Mouse (Mus musculus): ENCODE results near the gene Stk38. TPM values are rescaled to one million over a fixed set of nuclear protein-coding genes. Genes with fewer than 3 reads are reported as not detected.
"Not testable (repeated sequence)": the region's sequence is repeated elsewhere in the genome, so short reads cannot be mapped to it uniquely, and the experiment has no call there.

Gene Stk38
- polyA plus RNA-seq, 1 experiment from 2014 or later = 90.4 TPM

GRCm38 (mm10) chr17:29005002-29005401 lies 2.8 kb downstream of the Stk38 start:
- Histone ChIP-seq H3K4me2 (ENCODE audit: low read depth, low read length) (no peak overlapping the region), H3K27ac (ENCODE audit: low read length) (no peak overlapping the region), H3K36me3 (ENCODE audit: control insufficient read depth, insufficient read depth) (peaks cover 12% of the 10 kb centered on the region), H3K4me3 (ENCODE audit: low read length) (no peak overlapping the region), H3K9ac (ENCODE audit: low read length) (no peak overlapping the region), H3K27me3 (ENCODE audit: control insufficient read depth, insufficient read depth, low read length) (no peaks in the 10 kb centered on the region), H3K9me3 (replicated peaks; ENCODE audit: control insufficient read depth, low read length) (no peaks in the 10 kb centered on the region), H3K4me1 (ENCODE audit: control insufficient read depth, insufficient read depth, low read length) (peaks cover 7% of the 10 kb centered on the region)
- no peak for ATAC-seq (replicated peaks; ENCODE audit: extremely low read depth, insufficient read depth, low FRiP score)
- WGBS = 96% methylated on average over 3 of the region's 3 CpGs

DNA sequence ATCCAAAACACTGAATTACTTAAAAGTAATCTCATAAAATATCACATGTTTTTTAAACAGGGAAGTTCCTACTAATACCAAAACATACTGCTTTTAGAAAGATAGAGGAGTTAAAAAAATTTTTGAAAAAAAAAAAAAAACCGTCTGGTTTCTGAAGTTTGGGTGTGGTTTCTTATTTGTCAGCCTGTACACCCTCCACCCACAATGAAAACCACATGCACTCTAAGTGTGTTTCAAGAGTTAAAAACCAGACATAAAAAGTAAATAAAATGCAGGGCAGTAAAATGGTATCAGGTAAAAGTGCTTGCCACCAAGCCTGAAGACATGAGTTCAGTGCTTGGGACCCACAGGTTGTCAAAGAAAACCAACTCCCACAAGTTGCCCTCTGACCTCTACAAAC lies 4.1 kb downstream of the Stk38 start:
- no peaks in the 10 kb centered on the region for H3K27me3 ChIP-seq (ENCODE audit: control insufficient read depth, insufficient read depth, low read length)
- WGBS = 61% methylated on average over 1 of the region's 1 CpGs
- H3K9ac ChIP-seq (ENCODE audit: low read length) = no peak overlapping the region

DNA sequence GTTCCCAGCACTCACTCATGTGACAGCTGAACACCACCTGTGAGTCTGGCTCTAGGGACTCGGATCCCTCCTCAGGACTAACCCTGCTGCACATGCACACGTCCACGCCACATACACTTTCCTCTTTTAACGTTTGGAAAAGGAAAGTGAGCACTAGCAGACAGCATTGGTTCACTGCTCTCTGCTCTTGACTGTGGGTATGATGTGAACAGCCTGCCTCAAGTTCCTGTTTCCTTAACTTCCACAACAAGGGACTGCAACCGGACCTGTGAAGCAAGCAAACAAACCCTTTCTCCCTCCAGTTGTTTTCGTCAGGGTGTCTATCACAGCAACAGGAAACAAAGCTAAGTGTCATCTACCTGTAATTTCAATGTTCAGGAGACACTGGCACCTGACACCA lies 7.3 kb downstream of the Stk38 start:
- Histone ChIP-seq H3K27me3 (ENCODE audit: control insufficient read depth, insufficient read depth, low read length) (no peaks in the 10 kb centered on the region), H3K4me3 (ENCODE audit: low read length) (no peak overlapping the region), H3K4me1 (ENCODE audit: control insufficient read depth, insufficient read depth, low read length) (no peaks in the 10 kb centered on the region), H3K9me3 (replicated peaks; ENCODE audit: control insufficient read depth, low read length) (no peaks in the 10 kb centered on the region), H3K9ac (ENCODE audit: low read length) (no peak overlapping the region), H3K27ac (ENCODE audit: low read length) (no peak overlapping the region), H3K36me3 (ENCODE audit: control insufficient read depth, insufficient read depth) (peaks cover 33% of the 10 kb centered on the region), H3K4me2 (ENCODE audit: low read depth, low read length) (no peak overlapping the region)
- no peak for ATAC-seq (replicated peaks; ENCODE audit: extremely low read depth, insufficient read depth, low FRiP score)
- WGBS = 85% methylated on average over 6 of the region's 6 CpGs

More for the DNA sequence above, 4.1 kb downstream of the Stk38 start:
- H3K27ac ChIP-seq (ENCODE audit: low read length) = no peak overlapping the region
- H3K4me2 ChIP-seq (ENCODE audit: low read depth, low read length) = no peak overlapping the region
- no peak overlapping the region for H3K4me3 ChIP-seq (ENCODE audit: low read length)
- ATAC-seq (replicated peaks; ENCODE audit: extremely low read depth, insufficient read depth, low FRiP score) = no peak
- peaks cover 7% of the 10 kb centered on the region for H3K4me1 ChIP-seq (ENCODE audit: control insufficient read depth, insufficient read depth, low read length)
- peaks cover 22% of the 10 kb centered on the region for H3K36me3 ChIP-seq (ENCODE audit: control insufficient read depth, insufficient read depth)
- H3K9me3 ChIP-seq (replicated peaks; ENCODE audit: control insufficient read depth, low read length) = no peaks in the 10 kb centered on the region

DNA sequence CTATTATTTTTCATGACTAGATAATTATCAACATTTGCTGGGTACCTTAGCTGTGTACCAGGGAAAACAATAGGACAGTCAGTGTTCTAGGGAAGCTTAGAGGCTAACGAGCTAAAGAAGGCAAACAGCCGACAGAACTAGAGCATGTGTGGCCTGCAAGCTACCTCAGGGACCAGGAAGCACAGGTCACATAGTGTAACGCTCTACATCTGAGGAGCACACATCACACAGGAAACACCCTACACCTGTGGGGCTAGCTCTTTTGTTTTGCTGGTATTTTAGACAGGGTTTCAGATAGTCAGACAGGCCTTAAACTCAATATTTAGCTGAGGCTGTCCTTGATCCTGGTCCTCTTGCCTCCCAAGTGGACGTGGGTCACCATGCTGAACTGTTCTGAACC lies 13.2 kb downstream of the Stk38 start:
- no peak for ATAC-seq (replicated peaks; ENCODE audit: extremely low read depth, insufficient read depth, low FRiP score)
- no peaks in the 10 kb centered on the region for H3K9me3 ChIP-seq (replicated peaks; ENCODE audit: control insufficient read depth, low read length)
- H3K4me1 ChIP-seq (ENCODE audit: control insufficient read depth, insufficient read depth, low read length) = peaks cover 10% of the 10 kb centered on the region
- H3K27me3 ChIP-seq (ENCODE audit: control insufficient read depth, insufficient read depth, low read length) = no peaks in the 10 kb centered on the region
- H3K27ac ChIP-seq (ENCODE audit: low read length) = no peak overlapping the region
- H3K9ac ChIP-seq (ENCODE audit: low read length) = no peak overlapping the region
- H3K4me2 ChIP-seq (ENCODE audit: low read depth, low read length) = no peak overlapping the region
- H3K4me3 ChIP-seq (ENCODE audit: low read length) = no peak overlapping the region
- WGBS = 84% methylated on average over 4 of the region's 4 CpGs
- peaks cover 31% of the 10 kb centered on the region for H3K36me3 ChIP-seq (ENCODE audit: control insufficient read depth, insufficient read depth)

DNA sequence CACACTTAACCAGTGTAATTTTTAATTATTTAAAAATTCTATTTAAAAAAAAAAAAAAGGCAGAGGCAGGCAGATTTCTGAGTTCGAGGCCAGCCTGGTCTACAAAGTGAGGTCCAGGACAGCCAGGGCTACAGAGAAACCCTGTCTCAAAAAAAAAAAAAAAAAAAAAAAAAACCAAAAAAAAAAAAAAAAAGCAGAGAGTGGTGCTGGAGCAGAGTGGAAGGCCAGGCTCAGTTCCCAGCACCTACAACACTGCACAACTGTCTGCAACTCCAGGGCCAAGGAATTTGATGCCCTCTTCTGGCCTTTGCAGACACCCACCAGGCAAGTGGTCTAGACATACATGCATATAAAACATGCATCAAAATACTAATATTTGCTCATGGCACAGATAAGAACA lies 14.8 kb downstream of the Stk38 start:
- ATAC-seq (replicated peaks; ENCODE audit: extremely low read depth, insufficient read depth, low FRiP score); H3K9me3 ChIP-seq (replicated peaks; ENCODE audit: control insufficient read depth, low read length); H3K4me3 ChIP-seq (ENCODE audit: low read length); H3K9ac ChIP-seq (ENCODE audit: low read length); H3K27me3 ChIP-seq (ENCODE audit: control insufficient read depth, insufficient read depth, low read length); H3K4me2 ChIP-seq (ENCODE audit: low read depth, low read length); H3K27ac ChIP-seq (ENCODE audit: low read length): not testable (repeated sequence)
- Histone ChIP-seq H3K4me1 (ENCODE audit: control insufficient read depth, insufficient read depth, low read length) (peaks cover 10% of the 10 kb centered on the region), H3K36me3 (ENCODE audit: control insufficient read depth, insufficient read depth) (peaks cover 25% of the 10 kb centered on the region)
- 100% methylated on average over 1 of the region's 1 CpGs for WGBS

DNA sequence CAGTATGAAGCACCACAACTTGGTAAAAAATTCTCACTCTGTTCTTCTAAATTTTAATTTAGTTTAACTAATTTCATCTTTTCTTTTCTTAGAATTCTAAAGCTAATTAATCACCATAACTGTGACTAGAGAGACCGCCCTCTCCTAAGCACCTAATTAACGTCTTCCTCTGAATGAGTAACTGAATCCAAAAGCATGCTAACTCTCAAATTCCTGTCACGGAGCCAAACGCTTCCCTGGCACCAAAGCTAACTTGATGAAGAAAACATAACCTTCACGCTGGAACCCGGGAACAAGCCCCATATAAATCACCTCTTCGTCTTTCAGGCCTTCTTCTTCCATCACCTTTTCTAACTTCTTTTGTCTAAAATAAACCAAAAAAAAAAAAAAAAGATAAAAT lies 15.7 kb downstream of the Stk38 start:
- Histone ChIP-seq H3K27ac (ENCODE audit: low read length) (0 out of 2 replicates have a peak overlapping the region, but pooled peaks have one; percentile 24), H3K27me3 (ENCODE audit: control insufficient read depth, insufficient read depth, low read length) (no peaks in the 10 kb centered on the region), H3K4me2 (ENCODE audit: low read depth, low read length) (no peak overlapping the region), H3K9ac (ENCODE audit: low read length) (peak overlapping the region; percentile 22; the same call in 1 of the 2 replicates), H3K4me1 (ENCODE audit: control insufficient read depth, insufficient read depth, low read length) (peaks cover 10% of the 10 kb centered on the region), H3K4me3 (ENCODE audit: low read length) (no peak overlapping the region), H3K36me3 (ENCODE audit: control insufficient read depth, insufficient read depth) (peaks cover 31% of the 10 kb centered on the region), H3K9me3 (replicated peaks; ENCODE audit: control insufficient read depth, low read length) (no peaks in the 10 kb centered on the region)
- ATAC-seq (replicated peaks; ENCODE audit: extremely low read depth, insufficient read depth, low FRiP score) = no peak
- WGBS = 38% methylated on average over 7 of the region's 7 CpGs

DNA sequence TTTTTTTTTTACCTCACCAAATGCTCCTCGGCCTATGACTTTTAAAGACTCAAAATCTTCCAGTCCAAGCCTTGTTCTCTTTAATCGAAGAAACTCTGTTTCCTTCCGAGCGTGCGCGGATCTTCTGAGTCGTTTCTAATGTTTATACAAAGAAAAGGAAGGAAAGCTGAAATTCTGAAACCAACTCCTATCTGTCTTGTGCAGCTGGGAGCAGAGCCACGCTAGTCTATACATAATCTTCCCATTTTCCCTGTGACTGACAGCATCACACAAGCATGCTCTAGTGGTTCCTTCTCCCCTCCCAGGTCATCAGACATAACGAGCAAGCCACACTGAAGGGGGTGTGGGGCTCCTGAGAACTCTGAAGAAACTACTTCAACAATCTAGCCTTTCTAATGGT lies 16.5 kb downstream of the Stk38 start:
- 62% methylated on average over 9 of the region's 9 CpGs for WGBS
- H3K27ac ChIP-seq (ENCODE audit: low read length) = no peak overlapping the region

DNA sequence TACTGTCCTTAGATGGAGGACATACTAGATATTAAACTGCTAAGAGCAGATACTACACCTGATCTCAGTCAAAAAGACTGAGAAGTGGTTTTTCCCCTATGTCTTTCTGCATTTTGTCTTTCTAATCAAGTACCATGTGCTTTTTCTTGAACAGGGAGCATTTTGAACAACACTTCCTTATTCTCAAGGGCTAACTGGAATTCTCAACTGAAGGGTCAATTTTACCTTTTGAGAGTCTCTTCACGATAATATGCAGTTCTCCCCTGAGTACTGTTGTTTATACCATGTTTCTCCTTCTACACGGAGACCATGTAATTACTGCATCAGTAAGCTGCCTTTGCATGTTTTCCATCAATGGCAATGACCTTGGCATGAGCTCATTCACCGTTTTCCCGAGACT lies 17.7 kb downstream of the Stk38 start:
- ATAC-seq (replicated peaks; ENCODE audit: extremely low read depth, insufficient read depth, low FRiP score) = no peak
- no peak overlapping the region for H3K4me3 ChIP-seq (ENCODE audit: low read length)
- H3K4me2 ChIP-seq (ENCODE audit: low read depth, low read length) = no peak overlapping the region
- no peaks in the 10 kb centered on the region for H3K9me3 ChIP-seq (replicated peaks; ENCODE audit: control insufficient read depth, low read length)
- H3K27ac ChIP-seq (ENCODE audit: low read length) = no peak overlapping the region
- peaks cover 40% of the 10 kb centered on the region for H3K36me3 ChIP-seq (ENCODE audit: control insufficient read depth, insufficient read depth)
- peaks cover 10% of the 10 kb centered on the region for H3K4me1 ChIP-seq (ENCODE audit: control insufficient read depth, insufficient read depth, low read length)
- H3K9ac ChIP-seq (ENCODE audit: low read length) = no peak overlapping the region
- H3K27me3 ChIP-seq (ENCODE audit: control insufficient read depth, insufficient read depth, low read length) = no peaks in the 10 kb centered on the region
- WGBS = 42% methylated on average over 4 of the region's 4 CpGs

More for the DNA sequence above, 16.5 kb downstream of the Stk38 start:
- H3K9ac ChIP-seq (ENCODE audit: low read length) = no peak overlapping the region
- H3K36me3 ChIP-seq (ENCODE audit: control insufficient read depth, insufficient read depth) = peaks cover 39% of the 10 kb centered on the region
- no peak overlapping the region for H3K4me2 ChIP-seq (ENCODE audit: low read depth, low read length)
- no peaks in the 10 kb centered on the region for H3K27me3 ChIP-seq (ENCODE audit: control insufficient read depth, insufficient read depth, low read length)
- H3K4me1 ChIP-seq (ENCODE audit: control insufficient read depth, insufficient read depth, low read length) = peaks cover 10% of the 10 kb centered on the region
- H3K9me3 ChIP-seq (replicated peaks; ENCODE audit: control insufficient read depth, low read length) = no peaks in the 10 kb centered on the region
- H3K4me3 ChIP-seq (ENCODE audit: low read length) = no peak overlapping the region
- ATAC-seq (replicated peaks; ENCODE audit: extremely low read depth, insufficient read depth, low FRiP score) = no peak

- H3K36me3 ChIP-seq (ENCODE audit: control insufficient read depth, insufficient read depth) = peaks cover 37% of the 10 kb centered on the region
- no peaks in the 10 kb centered on the region for H3K9me3 ChIP-seq (replicated peaks; ENCODE audit: control insufficient read depth, low read length)
- H3K4me1 ChIP-seq (ENCODE audit: control insufficient read depth, insufficient read depth, low read length) = peaks cover 10% of the 10 kb centered on the region
- WGBS = 80% methylated on average over 3 of the region's 3 CpGs
- no peak overlapping the region for H3K9ac ChIP-seq (ENCODE audit: low read length)
- H3K27me3 ChIP-seq (ENCODE audit: control insufficient read depth, insufficient read depth, low read length) = no peaks in the 10 kb centered on the region
- no peak overlapping the region for H3K4me3 ChIP-seq (ENCODE audit: low read length)
- no peak overlapping the region for H3K27ac ChIP-seq (ENCODE audit: low read length)
- H3K4me2 ChIP-seq (ENCODE audit: low read depth, low read length) = no peak overlapping the region
- no peak for ATAC-seq (replicated peaks; ENCODE audit: extremely low read depth, insufficient read depth, low FRiP score)
These were observed 18.8 kb downstream of the Stk38 start for GRCm38 (mm10) chr17:28988996-28989395.

DNA sequence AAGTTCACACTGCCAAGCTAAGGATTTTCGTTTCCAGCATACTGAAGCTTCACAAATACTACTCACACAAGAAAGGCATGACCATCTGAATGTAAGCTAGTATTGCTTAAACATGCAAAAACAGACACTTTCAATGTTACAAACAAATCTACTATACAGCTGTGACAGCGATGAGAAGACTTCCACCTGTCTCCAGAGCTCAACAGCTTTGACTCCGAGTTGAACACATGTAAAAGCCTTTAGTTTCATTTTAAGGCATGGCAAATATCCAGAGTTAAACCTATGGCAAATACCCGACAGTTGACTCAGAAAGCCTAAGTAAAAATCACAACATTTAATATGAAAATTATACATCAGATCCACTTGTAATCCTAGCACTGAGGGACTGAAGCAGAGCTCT lies 19.5 kb downstream of the Stk38 start:
- Histone ChIP-seq H3K4me1 (ENCODE audit: control insufficient read depth, insufficient read depth, low read length) (peaks cover 10% of the 10 kb centered on the region), H3K36me3 (ENCODE audit: control insufficient read depth, insufficient read depth) (peaks cover 42% of the 10 kb centered on the region), H3K9me3 (replicated peaks; ENCODE audit: control insufficient read depth, low read length) (no peaks in the 10 kb centered on the region), H3K27me3 (ENCODE audit: control insufficient read depth, insufficient read depth, low read length) (no peaks in the 10 kb centered on the region), H3K4me2 (ENCODE audit: low read depth, low read length) (no peak overlapping the region), H3K27ac (ENCODE audit: low read length) (no peak overlapping the region), H3K9ac (ENCODE audit: low read length) (no peak overlapping the region), H3K4me3 (ENCODE audit: low read length) (no peak overlapping the region)
- 87% methylated on average over 4 of the region's 4 CpGs for WGBS
- ATAC-seq (replicated peaks; ENCODE audit: extremely low read depth, insufficient read depth, low FRiP score) = no peak
